Mouse (Mus musculus): ENCODE measurements around the gene Znrf3.

DNA sequence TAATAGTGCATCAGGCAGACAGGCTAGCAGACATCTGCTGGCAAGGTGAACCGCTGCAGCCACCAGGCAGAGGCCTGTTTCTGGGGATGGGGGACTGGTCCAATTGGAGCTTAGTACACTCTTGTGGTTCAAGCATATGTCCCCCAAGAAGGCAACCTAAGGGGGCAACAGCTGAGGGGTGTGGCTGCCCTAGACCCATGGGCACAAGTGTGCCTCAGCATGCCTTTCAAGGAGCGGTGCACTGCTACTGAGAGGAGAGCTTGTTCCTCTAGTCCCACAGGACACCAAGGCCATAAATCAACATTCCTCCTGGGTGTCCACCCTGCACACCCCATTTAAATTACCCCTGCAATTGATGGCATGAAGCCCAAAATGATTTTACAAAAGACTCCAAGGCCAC is 166.2 kb downstream of the Znrf3 start:
- TF ChIP-seq CTCF (IDR thresholded peaks at IDR 0.05; ENCODE audit: insufficient read depth, low read depth, low read length), result no peak
- TF ChIP-seq POLR2A (IDR thresholded peaks at IDR 0.05; ENCODE audit: insufficient read depth, low read depth, low read length), result no peak
